Mouse (Mus musculus): ENCODE data around the gene Olfr788.

Gene Olfr788

DNA sequence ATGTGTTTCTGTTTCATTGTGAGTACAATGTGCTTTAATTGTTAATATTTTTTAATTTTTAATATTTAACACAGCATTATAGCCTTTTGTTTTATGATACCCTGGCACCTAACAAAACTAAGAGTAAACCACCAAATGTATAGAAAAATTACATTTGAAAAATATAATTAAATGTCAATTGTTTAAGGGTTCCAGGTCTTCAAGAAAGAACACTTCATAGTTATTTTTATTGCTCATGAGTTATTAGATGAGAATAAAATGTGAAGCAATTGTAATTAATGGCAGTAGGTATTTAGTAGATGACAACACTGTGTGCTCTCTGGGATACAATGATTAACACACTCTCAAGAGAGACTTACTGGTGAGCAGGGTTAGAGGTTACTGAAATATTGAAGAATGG, at the start of gene Olfr788:
Gene Olfr788, plus strand, starts transcription at position 301 of the 400 bp plus-strand sequence.
- no peak for DNase-seq (ENCODE audit: low read depth in 2 of 2, low spot score in 2 of 2)

DNA sequence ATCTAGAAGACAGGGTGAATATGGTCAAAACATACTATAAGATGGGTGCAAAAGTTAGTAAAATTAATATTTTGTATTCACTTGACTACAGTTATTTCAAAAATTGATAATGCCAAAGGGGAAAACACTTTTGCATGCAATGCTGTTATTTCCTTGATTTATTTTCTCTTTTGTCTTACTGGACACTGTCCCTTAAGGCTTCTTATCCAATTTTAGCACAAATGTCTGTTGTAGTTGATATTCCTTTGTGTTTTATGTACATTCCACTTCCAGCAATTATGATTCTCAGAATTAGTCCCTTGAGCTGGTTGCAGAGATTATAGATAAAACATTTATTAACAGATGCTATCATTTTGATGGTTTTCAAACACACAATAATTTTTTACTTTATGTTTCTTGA, 43.8 kb upstream of the Olfr788 start, which contains the start of gene Olfr786:
Gene Olfr786, plus strand, starts transcription at position 301 of the 400 bp plus-strand sequence.
- DNase-seq (ENCODE audit: low read depth in 2 of 2, low spot score in 2 of 2) = no peak

GRCm38 (mm10) chr10:129461562-129461961, 9.2 kb upstream of the Olfr788 start, which contains the start of gene Olfr787:
TSS of gene Olfr787 (plus strand) at chr10:129461862.
- DNase-seq (ENCODE audit: low read depth in 2 of 2, low spot score in 2 of 2) = no peak

GRCm38 (mm10) chr10:129473256-129473655, 2.5 kb downstream of the Olfr788 start:
- DNase-seq (ENCODE audit: low read depth in 2 of 2, low spot score in 2 of 2) = no peak

DNA sequence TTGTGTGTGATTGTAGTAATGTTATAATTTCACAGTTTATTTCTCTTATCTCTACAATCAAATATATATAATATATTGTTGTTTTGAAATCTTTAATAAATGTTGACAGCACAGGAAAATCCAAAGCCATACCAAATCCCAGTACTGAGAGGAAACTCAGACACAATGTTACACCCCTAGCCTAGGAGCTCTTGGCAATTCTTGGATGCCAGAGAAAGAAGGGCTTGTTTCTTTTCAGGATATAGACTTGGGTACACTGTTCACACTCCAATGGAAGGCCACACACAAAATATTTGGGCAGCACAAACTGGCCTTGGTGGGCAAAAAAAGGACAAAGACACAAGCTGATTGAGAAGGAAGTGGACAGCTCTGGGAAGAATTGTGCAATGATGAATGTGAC, 2.9 kb downstream of the Olfr788 start:
- DNase-seq (ENCODE audit: low read depth in 2 of 2, low spot score in 2 of 2) = no peak

- no peak for DNase-seq (ENCODE audit: low read depth in 2 of 2, low spot score in 2 of 2)
These were observed 13.7 kb downstream of the Olfr788 start, which contains the start of gene Olfr789 for GRCm38 (mm10) chr10:129484452-129484851. TSS of gene Olfr789 (plus strand) at chr10:129484752.

GRCm38 (mm10) chr10:129490101-129490500, 19.3 kb downstream of the Olfr788 start:
- DNase-seq (ENCODE audit: low read depth in 2 of 2, low spot score in 2 of 2) = no peak

GRCm38 (mm10) chr10:129498192-129498591, 27.4 kb downstream of the Olfr788 start, which contains the start of gene Olfr790:
TSS of gene Olfr790 (plus strand) at chr10:129498492.
- DNase-seq (ENCODE audit: low read depth in 2 of 2, low spot score in 2 of 2) = no peak

DNA sequence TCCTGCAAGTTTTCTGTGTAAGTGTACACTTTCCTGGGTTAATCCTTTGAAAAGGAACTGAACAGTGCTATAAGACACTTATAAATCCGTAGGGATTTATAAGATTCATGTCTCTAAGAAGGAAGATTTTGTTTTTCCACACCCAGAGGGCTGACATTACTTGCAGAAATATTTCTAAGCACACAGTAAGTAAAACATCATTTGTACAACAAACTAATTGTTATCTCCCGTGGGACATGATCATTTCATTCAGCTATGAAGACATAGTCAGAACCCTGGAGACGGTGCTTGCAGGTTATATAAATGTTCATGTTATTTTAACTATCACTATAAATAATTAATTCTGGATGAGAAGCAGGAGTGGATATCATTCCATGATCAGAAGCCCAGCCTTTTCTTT, 50.7 kb downstream of the Olfr788 start, which contains the start of gene Olfr791:
Gene Olfr791, plus strand, starts transcription at position 301 of the 400 bp plus-strand sequence.
- DNase-seq (ENCODE audit: low read depth in 2 of 2, low spot score in 2 of 2) = no peak

All from CD8-positive naive resting alpha-beta T cell, adult 2 months (primary cell).